In the genomic region with DNA sequence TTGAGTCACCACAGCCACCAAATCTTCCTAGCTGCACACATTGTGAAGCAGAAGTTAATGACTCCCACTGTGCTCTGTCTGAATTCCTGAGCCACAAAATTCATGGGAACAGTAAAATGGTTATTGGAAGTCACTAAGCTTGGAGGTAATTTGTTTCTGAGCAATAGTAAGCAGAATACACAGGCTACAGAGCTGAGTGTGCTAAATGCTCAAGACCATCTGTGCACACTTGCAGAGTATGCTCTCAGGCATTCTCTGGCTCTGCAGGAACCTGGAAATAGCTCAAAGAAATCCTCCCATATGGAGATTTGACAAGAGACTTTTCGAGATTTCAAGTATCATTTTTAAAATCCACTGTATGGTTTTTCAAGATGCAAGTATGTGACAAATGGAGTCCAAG, we compare ENCODE assay signal across 16 mouse cellular contexts. TPM values are rescaled to one million over a fixed set of nuclear protein-coding genes. Genes with fewer than 3 reads are reported as not detected.
DNase-seq lines count a peak whose midpoint lies in the region; ATAC-seq and TF ChIP-seq lines count a peak whose summit lies in the region.
"Had no signal": no experiment of that assay in that cellular context is flagged by ENCODE, and none has a peak within 500 bp of the region (broad histone marks: within the 10 kb centered on the region; RNA-seq: fewer than 3 reads in every experiment).

No protein-coding gene starts in this region.

- H3K9me3 ChIP-seq in forebrain, postnatal 0 days (ENCODE audit: low read length), result no peaks in the 10 kb centered on the region
- no peaks in the 10 kb centered on the region for H3K9me3 ChIP-seq in forebrain, embryonic 13.5 days (replicated peaks)
- H3K9me3 ChIP-seq in midbrain, postnatal 0 days (ENCODE audit: low read length), result no peaks in the 10 kb centered on the region
- H3K9me3 ChIP-seq in midbrain, embryonic 16.5 days (replicated peaks; ENCODE audit: control insufficient read depth, low read length, poor library complexity, severe bottlenecking), result no peaks in the 10 kb centered on the region
- H3K9me3 ChIP-seq: kidney, embryonic 15.5 days; limb, embryonic 13.5 days had no signal

- H3K4me1 ChIP-seq in forebrain, postnatal 0 days (ENCODE audit: insufficient read depth), result no peaks in the 10 kb centered on the region
- no peaks in the 10 kb centered on the region for H3K4me1 ChIP-seq in forebrain, embryonic 13.5 days
- H3K4me1 ChIP-seq in midbrain, postnatal 0 days (ENCODE audit: insufficient read depth, low read length), result no peaks in the 10 kb centered on the region
- H3K4me1 ChIP-seq in midbrain, embryonic 16.5 days (ENCODE audit: control insufficient read depth, insufficient read depth, low read length), result no peaks in the 10 kb centered on the region
- H3K4me1 ChIP-seq: kidney, embryonic 15.5 days; limb, embryonic 13.5 days had no signal

- 49% methylated on average over 1 of the region's 1 CpGs for WGBS in forebrain, postnatal 0 days
- WGBS in forebrain, embryonic 13.5 days, result 88% methylated on average over 1 of the region's 1 CpGs
- WGBS in midbrain, postnatal 0 days, result 52% methylated on average over 1 of the region's 1 CpGs
- 68% methylated on average over 1 of the region's 1 CpGs for WGBS in midbrain, embryonic 16.5 days

- no peak overlapping the region for H3K27ac ChIP-seq in forebrain, postnatal 0 days (ENCODE audit: low read depth, low read length)
- H3K27ac ChIP-seq in forebrain, embryonic 13.5 days, result no peak overlapping the region
- no peak overlapping the region for H3K27ac ChIP-seq in midbrain, postnatal 0 days (ENCODE audit: low read depth, low read length)
- no peak overlapping the region for H3K27ac ChIP-seq in midbrain, embryonic 16.5 days (ENCODE audit: low read length)
- H3K27ac ChIP-seq: kidney, embryonic 15.5 days; limb, embryonic 13.5 days had no signal

- H3K27me3 ChIP-seq in forebrain, postnatal 0 days (ENCODE audit: insufficient read depth, low read length), result no peaks in the 10 kb centered on the region
- no peaks in the 10 kb centered on the region for H3K27me3 ChIP-seq in forebrain, embryonic 13.5 days
- no peaks in the 10 kb centered on the region for H3K27me3 ChIP-seq in midbrain, postnatal 0 days (ENCODE audit: insufficient read depth, low read length)
- no peaks in the 10 kb centered on the region for H3K27me3 ChIP-seq in midbrain, embryonic 16.5 days (ENCODE audit: control insufficient read depth, insufficient read depth, low read depth, low read length)
- H3K27me3 ChIP-seq: kidney, embryonic 15.5 days; limb, embryonic 13.5 days had no signal

- no peak overlapping the region for H3K4me3 ChIP-seq in forebrain, postnatal 0 days (ENCODE audit: low read depth, low read length)
- no peak overlapping the region for H3K4me3 ChIP-seq in forebrain, embryonic 13.5 days
- no peak overlapping the region for H3K4me3 ChIP-seq in midbrain, postnatal 0 days (ENCODE audit: low read depth, low read length)
- H3K4me3 ChIP-seq in midbrain, embryonic 16.5 days (ENCODE audit: low read depth, low read length), result no peak overlapping the region
- H3K4me3 ChIP-seq: kidney, embryonic 15.5 days; limb, embryonic 13.5 days had no signal

- ATAC-seq in forebrain, postnatal 0 days, result peak; percentile 92
- ATAC-seq in forebrain, embryonic 13.5 days, result no peak
- no peak for ATAC-seq in midbrain, postnatal 0 days (ENCODE audit: low FRiP score)
- ATAC-seq in midbrain, embryonic 16.5 days, result no peak
- ATAC-seq: liver, postnatal 0 days had no signal

- TF ChIP-seq CTCF in forebrain, postnatal 0 days (IDR thresholded peaks at IDR 0.05; ENCODE audit: low read depth), result no peak
- TF ChIP-seq CTCF in midbrain, postnatal 0 days (IDR thresholded peaks at IDR 0.05), result no peak

- no peaks in the 10 kb centered on the region for H3K36me3 ChIP-seq in forebrain, postnatal 0 days (ENCODE audit: insufficient read depth)
- H3K36me3 ChIP-seq in forebrain, embryonic 13.5 days (ENCODE audit: poor library complexity, severe bottlenecking), result no peaks in the 10 kb centered on the region
- no peaks in the 10 kb centered on the region for H3K36me3 ChIP-seq in midbrain, postnatal 0 days (ENCODE audit: insufficient read depth, low read length)
- no peaks in the 10 kb centered on the region for H3K36me3 ChIP-seq in midbrain, embryonic 16.5 days (ENCODE audit: control insufficient read depth, insufficient read depth, low read length)
- H3K36me3 ChIP-seq: kidney, embryonic 15.5 days; limb, embryonic 13.5 days had no signal

- no peak overlapping the region for H3K9ac ChIP-seq in forebrain, postnatal 0 days
- H3K9ac ChIP-seq in forebrain, embryonic 13.5 days, result no peak overlapping the region
- H3K9ac ChIP-seq in midbrain, postnatal 0 days (replicated peaks; ENCODE audit: low read length, poor library complexity, severe bottlenecking), result no peak overlapping the region
- H3K9ac ChIP-seq in midbrain, embryonic 16.5 days (ENCODE audit: low read depth, low read length), result no peak overlapping the region
- H3K9ac ChIP-seq: kidney, embryonic 15.5 days; limb, embryonic 13.5 days; liver, postnatal 0 days had no signal

- no peak overlapping the region for H3K4me2 ChIP-seq in forebrain, postnatal 0 days (ENCODE audit: low read depth)
- H3K4me2 ChIP-seq in forebrain, embryonic 13.5 days, result no peak overlapping the region
- no peak overlapping the region for H3K4me2 ChIP-seq in midbrain, postnatal 0 days (ENCODE audit: low read depth, low read length, poor library complexity, severe bottlenecking)
- H3K4me2 ChIP-seq in midbrain, embryonic 16.5 days (ENCODE audit: low read length), result no peak overlapping the region
- H3K4me2 ChIP-seq: kidney, embryonic 15.5 days; limb, embryonic 13.5 days had no signal

- DNase-seq in forebrain, postnatal 0 days, result peak; percentile 17
- DNase-seq in midbrain, postnatal 0 days (ENCODE audit: low spot score), result peak; percentile 2
- peak; percentile 19 for DNase-seq in cerebellum, adult 8-10 months
- DNase-seq in right cerebral cortex, postnatal 25 days, result peak; percentile 8
- no peak for DNase-seq in urinary bladder, postnatal 14 days (ENCODE audit: low spot score)
- no peak for DNase-seq in kidney, adult 9 months
- DNase-seq: adrenal gland, postnatal 14 days; B cell, adult 2 months; heart, adult 11 months; liver, postnatal 0 days; midbrain, embryonic 14.5 days; retina, postnatal 1 day had no signal

RNA-seq across cellular contexts. Expression of gene Rp2, which starts 31.5 kb away (rescaled TPM):
- total RNA-seq in forebrain, postnatal 0 days (2014; rRNA removed), result 19.2 and 20.2 TPM in 2 replicates
- polyA plus RNA-seq in forebrain, postnatal 0 days (2015; fragmentation: Nextera tagmentation; extraction: Ambion mirVana), result 6.7 and 9.9 TPM in 2 replicates
- polyA plus RNA-seq in forebrain, embryonic 13.5 days (2015; fragmentation: Nextera tagmentation; extraction: Ambion mirVana), result 18.4 and 18.9 TPM in 2 replicates
- 14.5 and 16.3 TPM in 2 replicates for total RNA-seq in midbrain, postnatal 0 days (2014; rRNA removed)
- polyA plus RNA-seq in midbrain, postnatal 0 days (2015; fragmentation: Nextera tagmentation; extraction: Ambion mirVana), result 8.4 and 8.6 TPM in 2 replicates
- 14.9 and 15.6 TPM in 2 replicates for polyA plus RNA-seq in midbrain, embryonic 16.5 days (2015; fragmentation: Nextera tagmentation; extraction: Ambion mirVana)

RNA-seq across cellular contexts. Expression of gene Slc9a7, which starts 41.1 kb away (rescaled TPM):
- total RNA-seq in forebrain, postnatal 0 days (2014; rRNA removed), result 49.2 and 55.0 TPM in 2 replicates
- polyA plus RNA-seq in forebrain, postnatal 0 days (2015; fragmentation: Nextera tagmentation; extraction: Ambion mirVana), result 5.1 and 10.5 TPM in 2 replicates
- 2.3 and 3.3 TPM in 2 replicates for polyA plus RNA-seq in forebrain, embryonic 13.5 days (2015; fragmentation: Nextera tagmentation; extraction: Ambion mirVana)
- total RNA-seq in midbrain, postnatal 0 days (2014; rRNA removed), result 89.7 and 94.6 TPM in 2 replicates
- 13.3 and 13.5 TPM in 2 replicates for polyA plus RNA-seq in midbrain, postnatal 0 days (2015; fragmentation: Nextera tagmentation; extraction: Ambion mirVana)
- polyA plus RNA-seq in midbrain, embryonic 16.5 days (2015; fragmentation: Nextera tagmentation; extraction: Ambion mirVana), result 12.0 and 13.3 TPM in 2 replicates

Comparison
In these comparisons a context has a peak if more than half of its experiments do, and no peak if none do; other contexts are left out.
1. DNase-seq: peak in forebrain, postnatal 0 days (single experiment), midbrain, postnatal 0 days (single experiment), cerebellum, adult 8-10 months (single experiment) and right cerebral cortex, postnatal 25 days (single experiment); none in urinary bladder, postnatal 14 days (single experiment) and kidney, adult 9 months (single experiment).